Mouse (Mus musculus): ENCODE results near the gene Tesk2. TPM values are rescaled to one million over a fixed set of nuclear protein-coding genes. Genes with fewer than 3 reads are reported as not detected.

The Tesk2 gene
- total and polyA plus RNA-seq, 3 experiments, result 3.5 to 7.0 (median 5.8) TPM

DNA sequence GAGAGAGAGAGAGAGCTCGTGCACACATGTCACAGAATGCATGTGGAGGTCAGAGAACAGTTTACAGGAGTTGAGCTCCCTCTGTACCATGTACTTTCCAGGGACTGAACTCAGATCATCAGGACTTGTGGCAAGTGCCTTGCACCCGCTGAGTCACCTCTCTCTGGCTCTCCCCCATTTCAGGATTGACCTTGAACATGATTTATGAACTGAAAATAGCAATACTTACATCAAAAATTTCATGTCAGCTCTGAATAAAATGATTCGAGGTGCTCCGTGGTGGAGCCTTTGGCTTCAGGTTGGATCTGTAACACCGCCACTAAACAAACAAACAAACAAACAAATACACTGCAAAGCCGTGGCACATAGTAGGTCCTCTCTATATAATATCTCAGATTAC lies 120.1 kb downstream of the Tesk2 start:
- no peak overlapping the region for H3K4me2 ChIP-seq (ENCODE audit: insufficient read depth, low read depth, poor library complexity, severe bottlenecking)
- no peak overlapping the region for H3K27ac ChIP-seq (ENCODE audit: insufficient read depth, low read depth)
- in situ Hi-C loops (cut with MboI; ENCODE audit: low pct_ligation_motif_present, low pct_unique_long_range_greater_than_20kb, low sequenced_read_pairs), result no loop called here
- dilution Hi-C loops (cut with MboI; ENCODE audit: extremely low pct_ligation_motif_present, extremely low pct_unique_long_range_greater_than_20kb, low sequenced_read_pairs), result no loop called here
- no peaks in the 10 kb centered on the region for H3K79me2 ChIP-seq (replicated peaks; ENCODE audit: control insufficient read depth, extremely low read depth, insufficient read depth, poor library complexity, severe bottlenecking)
- no peak overlapping the region for H3K4me3 ChIP-seq (replicated peaks in 1 of 3; ENCODE audit: low read depth in 2 of 3, low read length in 2 of 3, poor library complexity in 1 of 3)
- H3K27me3 ChIP-seq (replicated peaks), result no peaks in the 10 kb centered on the region
- no peak for DNase-seq (ENCODE audit: extremely low read depth)
- peaks cover 4% of the 10 kb centered on the region for H3K9me3 ChIP-seq (replicated peaks; ENCODE audit: low read length)
- TF ChIP-seq JUND (conservative IDR thresholded peaks at IDR 0.05; ENCODE audit: low read depth, low read length), result no peak
- no peak for TF ChIP-seq IRF4 (IDR thresholded peaks at IDR 0.05; ENCODE audit: low read depth, low read length)
- TF ChIP-seq RCOR1 (conservative IDR thresholded peaks at IDR 0.05; ENCODE audit: low read depth, low read length), result no peak
- TF ChIP-seq MAX (IDR thresholded peaks at IDR 0.05; ENCODE audit: low read length), result no peak
- TF ChIP-seq NELFE (IDR thresholded peaks at IDR 0.05; ENCODE audit: low read depth, low read length), result no peak
- TF ChIP-seq ETS1 (conservative IDR thresholded peaks at IDR 0.05; ENCODE audit: low read depth, low read length), result no peak
- no peak for TF ChIP-seq PAX5 (IDR thresholded peaks at IDR 0.05; ENCODE audit: low read length)
- no peaks in the 10 kb centered on the region for H3K4me1 ChIP-seq (ENCODE audit: control insufficient read depth in 1 of 2, insufficient read depth in 2 of 2)
- H3K36me3 ChIP-seq (replicated peaks in 1 of 2; ENCODE audit: control insufficient read depth in 1 of 2, insufficient read depth in 1 of 2, low read length in 1 of 2), result no peaks in the 10 kb centered on the region
- no peak overlapping the region for H3K9ac ChIP-seq (ENCODE audit: insufficient read depth, low read depth)

DNA sequence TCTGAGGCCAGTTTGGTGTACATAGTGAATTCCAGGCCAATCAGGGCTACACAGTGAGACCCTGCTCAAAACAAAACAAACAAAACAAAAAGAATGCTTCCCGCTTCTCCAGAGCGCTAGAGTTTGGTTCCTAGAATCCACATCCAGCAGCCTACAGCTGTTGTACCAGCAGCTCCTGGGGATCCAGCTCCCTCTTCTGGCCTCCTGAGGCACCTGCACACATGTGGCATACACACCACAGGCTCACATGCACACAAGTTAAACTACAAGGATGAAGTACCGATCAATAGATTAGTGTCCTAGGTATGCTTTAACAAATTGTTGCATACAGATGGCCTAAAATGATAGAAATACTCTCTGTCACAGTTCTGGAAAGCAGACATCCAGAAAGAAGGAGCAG lies 123.6 kb downstream of the Tesk2 start:
- TF ChIP-seq E2F4 (IDR thresholded peaks at IDR 0.05; ENCODE audit: insufficient replicate concordance, low read depth, low read length) (no peak), ELF1 (IDR thresholded peaks at IDR 0.05; ENCODE audit: low read depth, low read length) (no peak), MYC (IDR thresholded peaks at IDR 0.05; ENCODE audit: low read depth, low read length) (no peak), ZNF384 (IDR thresholded peaks at IDR 0.05; ENCODE audit: low read depth, low read length) (no peak), EP300 (IDR thresholded peaks at IDR 0.05; ENCODE audit: low read length) (no peak), CHD2 (IDR thresholded peaks at IDR 0.05; ENCODE audit: low read length) (no peak), ZMIZ1 (IDR thresholded peaks at IDR 0.05; ENCODE audit: low read depth, low read length) (no peak), MXI1 (IDR thresholded peaks at IDR 0.05; ENCODE audit: low read depth, low read length) (no peak), JUN (IDR thresholded peaks at IDR 0.05; ENCODE audit: insufficient read depth, low read depth, low read length) (no peak)
- Histone ChIP-seq H3K4me3 (replicated peaks in 1 of 3; ENCODE audit: low read depth in 2 of 3, low read length in 2 of 3, poor library complexity in 1 of 3) (no peak overlapping the region), H3K79me2 (replicated peaks; ENCODE audit: control insufficient read depth, extremely low read depth, insufficient read depth, poor library complexity, severe bottlenecking) (no peaks in the 10 kb centered on the region), H3K36me3 (replicated peaks in 1 of 2; ENCODE audit: control insufficient read depth in 1 of 2, insufficient read depth in 1 of 2, low read length in 1 of 2) (no peaks in the 10 kb centered on the region), H3K9me3 (replicated peaks; ENCODE audit: low read length) (peaks cover 4% of the 10 kb centered on the region), H3K27me3 (replicated peaks) (peaks cover 2% of the 10 kb centered on the region), H3K4me1 (ENCODE audit: control insufficient read depth in 1 of 2, insufficient read depth in 2 of 2) (no peaks in the 10 kb centered on the region), H3K27ac (ENCODE audit: insufficient read depth, low read depth) (no peak overlapping the region), H3K4me2 (ENCODE audit: insufficient read depth, low read depth, poor library complexity, severe bottlenecking) (no peak overlapping the region), H3K9ac (ENCODE audit: insufficient read depth, low read depth) (no peak overlapping the region)
- in situ Hi-C loops (cut with MboI; ENCODE audit: low pct_ligation_motif_present, low pct_unique_long_range_greater_than_20kb, low sequenced_read_pairs), result no loop called here
- dilution Hi-C loops (cut with MboI; ENCODE audit: extremely low pct_ligation_motif_present, extremely low pct_unique_long_range_greater_than_20kb, low sequenced_read_pairs), result no loop called here
- no peak for DNase-seq (ENCODE audit: extremely low read depth)
